In genomic region chr1:59483521-59484245, GRCm38 (mm10) we compare ENCODE assay signal across 8 mouse cellular contexts. TPM values are rescaled to one million over a fixed set of nuclear protein-coding genes. Genes with fewer than 3 reads are reported as not detected.
DNase-seq lines count a peak whose midpoint lies in the region; ATAC-seq lines count a peak whose summit lies in the region.

No protein-coding gene starts in this region.

- no peaks in the 10 kb centered on the region for H3K27me3 ChIP-seq in intestine, embryonic 16.5 days (replicated peaks; ENCODE audit: control insufficient read depth, insufficient read depth, low read length)
- no peaks in the 10 kb centered on the region for H3K27me3 ChIP-seq in limb, embryonic 12.5 days
- H3K27me3 ChIP-seq in midbrain, embryonic 12.5 days, result peaks cover 33% of the 10 kb centered on the region

- peak overlapping the region; percentile 97 for H3K4me2 ChIP-seq in intestine, embryonic 16.5 days (ENCODE audit: low read depth, low read length)
- peak overlapping the region; percentile 99 for H3K4me2 ChIP-seq in limb, embryonic 12.5 days
- H3K4me2 ChIP-seq in midbrain, embryonic 12.5 days (replicated peaks), result peak overlapping the region; percentile 100

- H3K4me3 ChIP-seq in intestine, embryonic 16.5 days (ENCODE audit: low read length), result peak overlapping the region; percentile 78
- peak overlapping the region; percentile 97 for H3K4me3 ChIP-seq in limb, embryonic 12.5 days (replicated peaks)
- H3K4me3 ChIP-seq in midbrain, embryonic 12.5 days, result peak overlapping the region; percentile 70

- peaks cover 40% of the 10 kb centered on the region for H3K4me1 ChIP-seq in intestine, embryonic 16.5 days (ENCODE audit: control insufficient read depth, insufficient read depth, low read length)
- peaks cover 67% of the 10 kb centered on the region for H3K4me1 ChIP-seq in limb, embryonic 12.5 days (replicated peaks)
- peaks cover 65% of the 10 kb centered on the region for H3K4me1 ChIP-seq in midbrain, embryonic 12.5 days

- 3% methylated on average over 46 of the region's 46 CpGs for WGBS in intestine, embryonic 16.5 days
- 1% methylated on average over 46 of the region's 46 CpGs for WGBS in limb, embryonic 12.5 days
- WGBS in midbrain, embryonic 12.5 days, result 1% methylated on average over 46 of the region's 46 CpGs

- no peaks in the 10 kb centered on the region for H3K9me3 ChIP-seq in intestine, embryonic 16.5 days (ENCODE audit: control insufficient read depth, low read length)
- H3K9me3 ChIP-seq in limb, embryonic 12.5 days, result no peaks in the 10 kb centered on the region
- no peaks in the 10 kb centered on the region for H3K9me3 ChIP-seq in midbrain, embryonic 12.5 days

- DNase-seq in T-cell, adult 2 months (ENCODE audit: low spot score), result peak; percentile 16
- DNase-seq in cerebellum, postnatal 25 days, result peak; percentile 91 to 94
- peak; percentile 84 for DNase-seq in gastrocnemius, postnatal 14 days
- peak; percentile 13 to 62 for DNase-seq in spleen, postnatal 10 days (ENCODE audit: low spot score in 2 of 2)
- DNase-seq in c-Kit-positive CD71-positive TER-119-positive erythroid progenitor cells, embryonic 14.5 days (ENCODE audit: low spot score), result no peak

- peak; percentile 18; the same call in 1 of the 2 replicates for ATAC-seq in intestine, embryonic 16.5 days
- ATAC-seq in limb, embryonic 12.5 days (ENCODE audit: insufficient number of reproducible peaks, insufficient read depth, low FRiP score, low TSS enrichment, low read depth), result peak; percentile 10; the same call in 1 of the 2 replicates
- ATAC-seq in midbrain, embryonic 12.5 days (ENCODE audit: low FRiP score, low read depth), result peak; percentile 27; the same call in 1 of the 2 replicates

- intact Hi-C loops in gastrocnemius, postnatal 14 days (cut with DNase I; ENCODE audit: low total_unique reads), result loop anchor here (5.0 kb wide), 1 partner anchor 34 kb away; the partner anchor contains the start of gene Gm973

- peak overlapping the region; percentile 28 for H3K27ac ChIP-seq in intestine, embryonic 16.5 days (ENCODE audit: low read length)
- H3K27ac ChIP-seq in limb, embryonic 12.5 days, result peak overlapping the region; percentile 99
- no peak overlapping the region for H3K27ac ChIP-seq in midbrain, embryonic 12.5 days (replicated peaks)

- no peaks in the 10 kb centered on the region for H3K36me3 ChIP-seq in intestine, embryonic 16.5 days (ENCODE audit: control insufficient read depth, insufficient read depth, low read length)
- H3K36me3 ChIP-seq in limb, embryonic 12.5 days, result peaks cover 18% of the 10 kb centered on the region
- no peaks in the 10 kb centered on the region for H3K36me3 ChIP-seq in midbrain, embryonic 12.5 days

- H3K9ac ChIP-seq in intestine, embryonic 16.5 days (ENCODE audit: low read depth, low read length), result peak overlapping the region; percentile 86
- peak overlapping the region; percentile 99 for H3K9ac ChIP-seq in limb, embryonic 12.5 days (replicated peaks)
- peak overlapping the region; percentile 77 for H3K9ac ChIP-seq in midbrain, embryonic 12.5 days (replicated peaks)

RNA-seq across cellular contexts. Expression of gene Fzd7, which starts 1.5 kb away (rescaled TPM):
- total RNA-seq in gastrocnemius, postnatal 14 days (2021), result 10 to 100 TPM; 21.6 to 26.0 TPM
- polyA plus RNA-seq in intestine, embryonic 16.5 days (2015; fragmentation: Nextera tagmentation; extraction: Ambion mirVana), result 3.4 and 3.8 TPM in 2 replicates
- 20.5 and 20.9 TPM in 2 replicates for polyA plus RNA-seq in limb, embryonic 12.5 days (2016; fragmentation: Nextera tagmentation; extraction: Ambion mirVana)
- polyA plus RNA-seq in midbrain, embryonic 12.5 days (2016; fragmentation: Nextera tagmentation; extraction: Ambion mirVana), result 6.3 and 8.7 TPM in 2 replicates

RNA-seq across cellular contexts. Expression of gene Gm973, which starts 32.4 kb away (rescaled TPM):
- under 1 TPM; 0.49 to 0.53 TPM for total RNA-seq in gastrocnemius, postnatal 14 days (2021)
- 0.37 and 0.49 TPM in 2 replicates for polyA plus RNA-seq in intestine, embryonic 16.5 days (2015; fragmentation: Nextera tagmentation; extraction: Ambion mirVana)
- polyA plus RNA-seq in limb, embryonic 12.5 days (2016; fragmentation: Nextera tagmentation; extraction: Ambion mirVana), result 1.0 and 1.1 TPM in 2 replicates
- 3.9 and 6.7 TPM in 2 replicates for polyA plus RNA-seq in midbrain, embryonic 12.5 days (2016; fragmentation: Nextera tagmentation; extraction: Ambion mirVana)
